Comparison of ENCODE assay signal across 20 mouse cellular contexts in the genomic region with DNA sequence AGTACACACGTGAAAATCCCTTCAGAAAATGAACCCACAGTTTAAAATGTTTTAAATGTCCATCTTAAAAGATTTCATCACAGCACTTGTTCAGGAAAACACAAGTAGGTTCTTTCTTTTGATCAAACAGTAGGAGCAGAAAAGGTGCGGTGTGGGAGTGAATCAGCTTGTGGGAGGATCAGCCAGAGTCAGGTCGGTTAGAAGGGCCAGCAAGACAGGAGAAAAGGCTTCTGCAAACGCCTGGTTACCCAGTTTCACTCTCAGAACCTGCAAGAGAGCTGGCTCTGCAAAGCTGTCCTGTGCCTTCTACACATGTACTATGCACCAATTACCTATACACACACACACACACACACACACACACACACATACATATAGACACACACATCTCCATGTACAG. TPM values are rescaled to one million over a fixed set of nuclear protein-coding genes. Genes with fewer than 3 reads are reported as not detected.
DNase-seq lines count a peak whose midpoint lies in the region; ATAC-seq and TF ChIP-seq lines count a peak whose summit lies in the region.
"Had no signal": no experiment of that assay in that cellular context is flagged by ENCODE, and none has a peak within 500 bp of the region (broad histone marks: within the 10 kb centered on the region; RNA-seq: fewer than 3 reads in every experiment).

No protein-coding gene starts in this region.

- DNase-seq in midbrain, embryonic 11.5 days (ENCODE audit: low spot score, missing footprints): peak; percentile 37
- DNase-seq in 416B (ENCODE audit: low read depth): peak; percentile 59
- peak; percentile 60 for DNase-seq in A20 (ENCODE audit: low read depth, low spot score)
- DNase-seq in testis, postnatal 10 days (ENCODE audit: low spot score): peak; percentile 44
- DNase-seq in thymus, adult 2 months: no peak
- DNase-seq: adrenal gland, postnatal 25 days; cerebellum, adult 2 months; cerebellum, postnatal 10 days; forebrain, postnatal 0 days; gastrocnemius, postnatal 36 days; heart, adult 11 months; heart, postnatal 36 days had no signal

- H3K27ac ChIP-seq in midbrain, embryonic 11.5 days (ENCODE audit: low read depth, low read length): no peak overlapping the region
- no peak overlapping the region for H3K27ac ChIP-seq in midbrain, embryonic 13.5 days
- H3K27ac ChIP-seq in thymus, adult 2 months (ENCODE audit: control insufficient read depth, insufficient read depth, low read length): no peak overlapping the region
- no peak overlapping the region for H3K27ac ChIP-seq in intestine, embryonic 16.5 days (ENCODE audit: low read length)
- H3K27ac ChIP-seq: embryonic facial prominence, embryonic 10.5 days; forebrain, embryonic 13.5 days; heart, embryonic 13.5 days; hindbrain, embryonic 15.5 days had no signal

- H3K4me2 ChIP-seq in midbrain, embryonic 11.5 days: no peak overlapping the region
- no peak overlapping the region for H3K4me2 ChIP-seq in midbrain, embryonic 13.5 days (replicated peaks)
- no peak overlapping the region for H3K4me2 ChIP-seq in intestine, embryonic 16.5 days (ENCODE audit: low read depth, low read length)
- H3K4me2 ChIP-seq: forebrain, embryonic 13.5 days; heart, embryonic 13.5 days; hindbrain, embryonic 15.5 days had no signal

- TF ChIP-seq CTCF in thymus, adult 2 months (IDR thresholded peaks at IDR 0.05; ENCODE audit: borderline replicate concordance, control insufficient read depth, extremely low read depth, insufficient read depth, low read length, poor library complexity): no peak

- 0 out of 2 replicates have a peak, but pooled peaks cover 3% of the 10 kb centered on the region for H3K4me1 ChIP-seq in midbrain, embryonic 11.5 days (ENCODE audit: control insufficient read depth, insufficient read depth, low read length)
- H3K4me1 ChIP-seq in midbrain, embryonic 13.5 days (replicated peaks): peaks cover 11% of the 10 kb centered on the region
- no peaks in the 10 kb centered on the region for H3K4me1 ChIP-seq in thymus, adult 2 months (replicated peaks; ENCODE audit: control insufficient read depth, insufficient read depth, low read length)
- no peaks in the 10 kb centered on the region for H3K4me1 ChIP-seq in intestine, embryonic 16.5 days (ENCODE audit: control insufficient read depth, insufficient read depth, low read length)

- H3K27me3 ChIP-seq in midbrain, embryonic 11.5 days (ENCODE audit: control insufficient read depth, insufficient read depth, low read length): no peaks in the 10 kb centered on the region
- H3K27me3 ChIP-seq in midbrain, embryonic 13.5 days: no peaks in the 10 kb centered on the region
- no peaks in the 10 kb centered on the region for H3K27me3 ChIP-seq in thymus, adult 2 months (ENCODE audit: control insufficient read depth, insufficient read depth, low read length)
- no peaks in the 10 kb centered on the region for H3K27me3 ChIP-seq in intestine, embryonic 16.5 days (replicated peaks; ENCODE audit: control insufficient read depth, insufficient read depth, low read length)
- H3K27me3 ChIP-seq: heart, embryonic 13.5 days; hindbrain, embryonic 15.5 days; Patski had no signal

- no peak for ATAC-seq in midbrain, embryonic 11.5 days (ENCODE audit: low FRiP score)
- no peak for ATAC-seq in midbrain, embryonic 13.5 days
- ATAC-seq in intestine, embryonic 16.5 days: no peak
- ATAC-seq: activated CD4-positive, CD25-positive, alpha-beta regulatory T cell, adult 4 months; forebrain, embryonic 13.5 days; forebrain, postnatal 0 days; Patski had no signal

- no peaks in the 10 kb centered on the region for H3K36me3 ChIP-seq in midbrain, embryonic 11.5 days (ENCODE audit: control insufficient read depth, insufficient read depth, low read length)
- no peaks in the 10 kb centered on the region for H3K36me3 ChIP-seq in midbrain, embryonic 13.5 days
- H3K36me3 ChIP-seq in thymus, adult 2 months (ENCODE audit: control insufficient read depth, insufficient read depth, low read length): no peaks in the 10 kb centered on the region
- no peaks in the 10 kb centered on the region for H3K36me3 ChIP-seq in intestine, embryonic 16.5 days (ENCODE audit: control insufficient read depth, insufficient read depth, low read length)
- H3K36me3 ChIP-seq: embryonic facial prominence, embryonic 10.5 days; heart, embryonic 13.5 days; hindbrain, embryonic 15.5 days had no signal

- H3K9me3 ChIP-seq in midbrain, embryonic 11.5 days (ENCODE audit: control insufficient read depth, low read length): no peaks in the 10 kb centered on the region
- no peaks in the 10 kb centered on the region for H3K9me3 ChIP-seq in midbrain, embryonic 13.5 days
- no peaks in the 10 kb centered on the region for H3K9me3 ChIP-seq in intestine, embryonic 16.5 days (ENCODE audit: control insufficient read depth, low read length)
- H3K9me3 ChIP-seq: embryonic facial prominence, embryonic 10.5 days; forebrain, embryonic 13.5 days; heart, embryonic 13.5 days; hindbrain, embryonic 15.5 days had no signal

- no peak overlapping the region for H3K4me3 ChIP-seq in midbrain, embryonic 11.5 days (ENCODE audit: low read depth, low read length)
- no peak overlapping the region for H3K4me3 ChIP-seq in midbrain, embryonic 13.5 days (replicated peaks)
- H3K4me3 ChIP-seq in thymus, adult 2 months (ENCODE audit: control insufficient read depth, insufficient read depth, low read length): no peak overlapping the region
- H3K4me3 ChIP-seq in intestine, embryonic 16.5 days (ENCODE audit: low read length): no peak overlapping the region
- H3K4me3 ChIP-seq: embryonic facial prominence, embryonic 10.5 days; forebrain, embryonic 13.5 days; heart, embryonic 13.5 days; hindbrain, embryonic 15.5 days had no signal

- 78% methylated on average over 4 of the region's 4 CpGs for WGBS in midbrain, embryonic 11.5 days
- WGBS in midbrain, embryonic 13.5 days: 64% methylated on average over 4 of the region's 4 CpGs
- WGBS in thymus, adult 2 months: 69% methylated on average over 4 of the region's 4 CpGs
- WGBS in intestine, embryonic 16.5 days: 66% methylated on average over 4 of the region's 4 CpGs

- no peak overlapping the region for H3K9ac ChIP-seq in midbrain, embryonic 11.5 days (ENCODE audit: low read length)
- H3K9ac ChIP-seq in midbrain, embryonic 13.5 days (replicated peaks): no peak overlapping the region
- H3K9ac ChIP-seq in intestine, embryonic 16.5 days (ENCODE audit: low read depth, low read length): no peak overlapping the region
- H3K9ac ChIP-seq: forebrain, embryonic 13.5 days; forebrain, postnatal 0 days; heart, embryonic 13.5 days; hindbrain, embryonic 15.5 days had no signal

- TF ChIP-seq POLR2A in thymus, adult 2 months (IDR thresholded peaks at IDR 0.05; ENCODE audit: control insufficient read depth, extremely low read depth, insufficient read depth, low read length, poor library complexity): no peak

RNA-seq across cellular contexts. Expression of a gene that starts 49.2 kb away (rescaled TPM):
- polyA plus RNA-seq in midbrain, embryonic 11.5 days (2014; fragmentation: Nextera tagmentation; extraction: Ambion mirVana): 84.7 and 93.5 TPM in 2 replicates
- 66.1 and 73.8 TPM in 2 replicates for polyA plus RNA-seq in midbrain, embryonic 13.5 days (2015; fragmentation: Nextera tagmentation; extraction: Ambion mirVana)
- 9.1 and 10.1 TPM in 2 replicates for polyA plus RNA-seq in thymus, adult 2 months (2012; rRNA removed)
- 14.5 and 17.2 TPM in 2 replicates for polyA plus RNA-seq in intestine, embryonic 16.5 days (2015; fragmentation: Nextera tagmentation; extraction: Ambion mirVana)
